Mouse (Mus musculus): ENCODE measurements around the gene Tmem30a.

Tmem30a gene

DNA sequence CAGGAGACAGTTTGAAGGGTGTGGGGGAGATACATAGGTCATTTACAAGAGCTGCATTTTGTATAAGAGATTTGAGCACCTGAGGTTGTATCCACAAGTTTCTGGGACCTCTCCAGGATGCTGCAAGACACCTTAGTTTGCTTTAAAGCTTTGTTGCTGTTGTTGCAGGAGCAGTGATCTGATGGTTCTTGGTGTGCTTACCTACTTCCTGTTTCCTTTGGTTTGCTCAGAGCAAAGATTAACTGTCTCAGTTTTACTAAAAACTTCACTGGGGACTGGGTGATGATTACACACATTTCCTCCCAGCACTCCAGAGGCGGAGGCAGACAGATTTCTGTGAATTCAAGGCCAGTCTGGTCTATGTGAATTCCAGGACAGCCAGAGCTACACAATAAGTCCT is 1.8 kb upstream of the Tmem30a start:
- DNase-seq (ENCODE audit: low spot score): no peak

DNA sequence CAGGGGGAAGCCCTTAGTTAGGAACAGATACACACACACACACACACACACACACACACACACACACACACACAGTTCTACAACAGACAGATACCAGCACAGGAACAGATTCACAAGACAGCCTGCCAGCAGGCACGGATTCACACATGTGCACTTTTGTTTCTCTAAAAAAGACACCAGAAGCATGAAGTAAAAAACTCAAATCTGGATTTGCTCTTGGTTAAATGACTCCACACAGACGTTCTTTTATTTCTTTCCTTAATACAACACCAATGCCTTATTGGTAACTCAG is 7.6 kb downstream of the Tmem30a start:
- DNase-seq (ENCODE audit: low spot score): no peak

DNA sequence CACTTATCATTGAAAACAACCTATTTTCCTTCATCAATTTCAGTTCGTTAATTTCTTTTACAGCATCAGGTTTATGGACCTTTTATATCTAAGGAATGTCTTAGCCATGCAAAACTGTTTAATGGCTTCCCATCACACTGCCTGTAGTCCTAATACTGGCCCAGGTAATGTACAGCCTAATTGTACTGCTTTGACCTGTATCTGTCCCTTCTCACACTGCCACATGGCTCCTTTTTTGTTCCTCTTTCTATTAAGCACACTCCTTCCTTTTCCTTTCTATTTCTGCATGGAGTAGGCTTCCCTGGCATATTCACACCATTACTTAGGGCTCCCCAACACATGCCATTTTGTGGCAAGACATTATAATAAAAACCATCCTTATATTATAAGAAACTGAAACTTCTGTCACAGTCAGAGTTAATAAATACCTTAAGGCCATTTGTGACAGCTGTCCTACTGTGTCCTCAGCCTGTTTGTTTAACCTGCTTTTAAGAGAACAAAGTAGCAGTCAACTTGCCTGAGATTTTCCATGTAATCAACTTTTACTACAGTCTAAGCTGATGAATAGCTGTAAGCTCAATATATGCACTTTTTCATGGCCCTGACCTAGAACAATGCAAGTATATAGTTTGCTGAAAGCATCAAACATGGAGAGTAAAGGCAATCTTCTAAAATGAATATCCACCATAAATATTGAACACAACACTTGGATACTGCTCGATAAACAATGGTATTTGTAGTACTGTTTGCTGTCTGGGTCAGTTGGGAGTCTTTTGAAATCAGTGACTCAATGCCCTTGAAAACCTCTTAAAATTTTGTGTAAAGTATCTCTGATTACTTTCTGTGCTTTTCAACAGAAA is 8.1 kb downstream of the Tmem30a start:
- no peak for DNase-seq (ENCODE audit: low spot score)

DNA sequence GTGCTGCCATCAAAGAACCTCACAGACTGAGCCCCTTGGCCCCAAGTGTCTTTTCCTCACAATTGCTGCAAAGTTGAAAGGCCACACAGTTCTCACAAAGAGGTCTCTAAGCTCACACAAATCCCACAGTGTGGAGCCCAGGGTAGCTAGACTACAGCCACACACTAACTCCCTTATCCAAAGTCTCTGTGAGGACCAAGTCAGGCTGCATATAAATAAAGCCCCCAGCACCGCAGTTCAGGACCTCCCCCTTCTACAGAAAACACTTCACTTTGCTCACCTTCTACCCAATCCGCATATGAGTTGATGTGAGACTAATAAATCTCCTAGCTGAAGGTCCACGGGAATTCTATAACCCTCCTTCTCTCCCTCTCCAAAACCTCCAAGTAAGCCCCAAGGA is 8.9 kb downstream of the Tmem30a start:
- DNase-seq (ENCODE audit: low spot score): no peak

DNA sequence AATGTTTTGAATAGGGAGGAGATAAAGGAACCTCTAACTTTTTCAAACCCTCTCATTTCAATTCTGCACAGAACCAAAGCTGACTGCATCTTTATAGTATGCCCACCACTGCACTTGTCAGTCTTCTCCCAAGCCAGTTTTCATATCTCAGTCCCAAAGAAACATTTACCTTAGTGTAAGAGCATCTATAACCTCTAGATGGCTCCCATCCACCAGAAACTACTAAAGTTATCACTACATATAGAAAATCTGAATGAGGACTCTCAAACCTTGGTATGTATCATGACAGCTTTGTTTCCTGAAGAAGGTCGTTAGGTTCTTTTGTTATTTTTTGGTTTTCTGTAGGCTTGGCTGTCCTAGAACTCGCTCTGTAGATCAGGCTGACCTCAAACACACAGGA is 14.0 kb downstream of the Tmem30a start:
- peak; percentile 57 for DNase-seq (ENCODE audit: low spot score)

DNA sequence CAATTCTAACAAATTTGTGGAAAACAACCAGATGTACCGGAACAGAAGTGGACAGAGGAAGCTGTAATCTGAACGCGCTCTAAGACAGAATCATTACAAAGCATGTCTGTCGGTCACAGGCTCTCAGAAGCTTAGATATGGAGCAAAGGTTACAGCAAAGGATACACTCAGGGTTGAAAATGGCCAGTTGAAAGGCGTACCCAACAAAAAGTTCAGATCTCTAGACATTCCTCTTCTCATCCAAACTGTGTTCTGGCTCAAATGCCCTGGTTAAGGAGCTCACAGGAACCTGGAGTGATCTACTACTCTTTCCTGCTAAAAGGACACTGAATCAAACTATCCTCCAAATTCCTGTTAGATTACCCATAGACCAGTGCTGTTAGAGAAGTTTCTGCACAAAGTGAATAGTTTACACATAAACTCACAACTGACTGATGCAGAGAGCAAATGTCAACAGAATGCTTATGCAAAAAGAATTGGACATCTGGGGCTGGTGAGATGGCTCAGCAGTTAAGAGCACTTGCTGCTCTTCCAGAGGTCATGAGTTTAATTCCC is 26.2 kb downstream of the Tmem30a start:
- no peak for DNase-seq (ENCODE audit: low spot score)

DNA sequence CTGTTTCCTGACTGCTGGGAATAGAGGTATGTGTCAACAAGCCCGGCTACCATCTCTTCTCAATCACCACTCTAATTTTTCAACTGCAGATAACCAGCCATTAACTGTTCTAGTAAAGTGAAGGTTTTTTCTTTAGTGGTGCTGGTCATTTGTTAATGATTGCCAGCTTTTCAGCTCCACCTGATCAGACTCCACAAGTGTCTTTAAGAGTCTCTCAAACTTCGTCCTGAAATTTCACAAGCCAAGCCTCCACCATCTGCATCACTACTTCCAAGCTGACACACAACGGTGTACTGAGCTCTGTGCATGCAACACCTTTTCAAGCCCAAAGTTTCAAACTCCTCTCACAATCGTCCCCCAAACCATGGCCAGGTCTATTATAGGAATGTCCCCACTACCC is 28.0 kb downstream of the Tmem30a start:
- DNase-seq (ENCODE audit: low spot score): no peak

DNA sequence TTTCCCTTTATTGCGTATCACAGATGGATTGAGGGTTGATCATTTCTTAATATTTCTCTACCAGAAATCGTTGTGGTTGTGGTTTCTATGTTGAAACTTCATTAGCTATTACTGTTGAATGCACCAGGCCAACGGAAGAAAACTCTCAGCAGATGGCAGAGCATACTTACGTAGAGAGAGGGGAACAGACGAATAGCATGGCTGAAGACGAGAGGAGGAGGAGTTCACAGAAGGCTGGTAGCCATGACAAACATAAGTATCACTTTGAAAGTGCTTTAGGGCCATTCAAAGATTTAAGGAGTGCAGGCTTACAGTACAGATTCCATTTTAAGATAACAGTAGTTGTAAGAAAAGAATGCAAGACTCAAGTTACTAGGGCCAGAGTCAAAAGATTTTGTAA is 30.8 kb downstream of the Tmem30a start:
- no peak for DNase-seq (ENCODE audit: low spot score)

DNA sequence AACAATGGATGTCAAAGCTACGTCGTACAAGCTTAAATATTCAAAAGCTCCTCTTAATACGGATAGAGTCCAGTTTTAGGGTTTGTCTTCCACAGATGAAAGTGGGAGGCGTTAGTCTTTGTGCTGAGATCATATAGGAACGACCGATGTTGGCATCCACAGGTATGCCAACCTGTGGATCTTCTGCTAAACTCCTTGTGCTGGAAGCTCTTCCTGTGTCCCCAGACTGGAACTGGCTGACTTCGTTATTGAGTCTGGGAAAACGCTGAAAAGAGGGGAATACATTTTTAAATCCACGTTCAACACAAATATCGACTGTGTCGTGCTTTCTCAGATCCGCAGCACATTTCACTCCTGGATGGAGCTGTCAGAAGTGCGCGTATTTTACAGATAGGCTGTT is 33.2 kb downstream of the Tmem30a start:
- no peak for DNase-seq (ENCODE audit: low spot score)

DNA sequence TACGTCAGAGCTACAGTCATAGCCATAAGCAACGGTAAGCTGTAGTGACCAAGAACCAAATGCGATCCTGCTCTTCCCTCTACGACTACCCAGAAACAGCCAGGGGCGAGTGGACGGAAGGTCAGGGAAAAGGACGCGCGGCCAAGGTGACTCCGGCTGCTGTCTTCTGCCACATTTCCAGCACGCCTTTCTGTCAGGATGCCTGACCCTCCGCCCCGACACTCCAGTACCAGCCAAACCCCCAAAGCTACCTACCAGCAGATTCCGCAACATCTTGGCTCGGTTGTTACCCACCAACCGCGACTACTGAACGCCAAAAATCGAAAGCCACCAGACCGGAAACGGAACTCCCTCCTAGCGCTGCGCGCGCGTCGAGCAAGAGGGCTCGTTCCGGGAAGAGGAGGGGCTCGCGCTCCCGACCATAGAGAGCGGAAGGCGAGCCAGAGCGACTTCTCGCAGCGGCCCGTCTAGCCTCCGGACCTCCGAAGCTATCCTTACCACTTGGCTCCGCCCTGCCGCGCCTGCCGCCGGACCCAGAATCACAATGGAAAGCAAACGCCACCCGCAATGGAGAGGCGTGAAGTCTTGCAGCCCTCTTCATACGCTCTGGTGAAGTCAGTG is 33.8 kb downstream of the Tmem30a start, which contains the start of gene Cox7a2:
Gene Cox7a2, minus strand, starts transcription at position 494 of the 621 bp plus-strand sequence.
- DNase-seq (ENCODE audit: low spot score): peak; percentile 99

DNA sequence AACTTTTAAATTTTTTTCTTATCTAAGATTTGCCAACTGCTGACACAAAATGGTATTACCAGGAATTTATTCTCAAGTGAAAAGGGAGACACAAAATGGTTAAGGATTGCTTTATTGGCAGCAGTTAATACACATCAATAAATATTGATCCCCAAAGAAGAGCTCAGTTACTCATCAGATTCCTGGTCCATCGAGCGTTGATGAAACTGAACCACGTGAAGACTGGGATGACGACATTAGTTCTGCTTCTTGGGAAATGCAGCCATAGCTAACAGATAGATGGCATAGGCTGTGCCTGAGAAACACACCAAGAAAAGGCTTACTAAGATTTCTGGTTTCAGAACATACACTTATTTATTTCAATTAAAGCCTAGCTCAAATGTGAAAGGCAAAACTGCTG is 38.0 kb downstream of the Tmem30a start:
- no peak for DNase-seq (ENCODE audit: low spot score)

DNA sequence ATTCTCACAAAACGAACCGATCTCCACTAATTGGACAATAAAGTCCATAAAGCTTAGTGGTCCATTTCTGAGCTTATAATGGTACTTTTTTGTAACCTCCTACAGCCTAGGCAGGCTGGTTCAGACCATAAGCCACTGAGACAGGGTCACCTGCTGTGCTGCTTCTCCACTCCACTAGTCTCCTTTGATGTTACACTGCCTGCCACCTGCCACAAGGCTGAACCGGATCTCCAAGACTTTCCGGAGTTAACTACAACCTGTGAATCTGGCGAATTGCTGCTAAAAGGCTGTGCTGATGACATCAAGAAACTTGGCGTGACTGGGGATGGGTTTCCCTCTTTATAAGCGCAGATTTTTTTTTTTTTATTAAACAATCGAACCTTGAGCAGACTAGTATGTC is 41.5 kb downstream of the Tmem30a start:
- DNase-seq (ENCODE audit: low spot score): no peak

DNA sequence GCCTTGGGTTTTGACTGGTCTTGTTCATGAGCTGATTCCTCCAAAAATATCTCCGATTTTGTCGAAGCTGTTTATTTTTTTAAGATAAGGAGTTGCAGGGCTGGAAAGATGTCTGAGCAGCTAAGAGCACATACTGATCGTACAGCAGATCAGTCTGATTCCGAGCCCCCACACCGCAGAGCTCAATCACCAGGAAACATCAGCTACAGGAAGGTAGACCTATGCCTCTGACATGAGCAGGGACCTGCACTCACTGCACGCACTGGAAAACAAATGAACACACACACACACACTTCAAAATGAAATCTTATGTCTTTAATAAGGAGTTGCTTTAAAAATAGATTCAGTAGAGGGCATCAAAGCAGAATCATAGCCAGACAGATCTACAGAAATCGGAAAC is 42.6 kb downstream of the Tmem30a start:
- DNase-seq (ENCODE audit: low spot score): no peak

DNA sequence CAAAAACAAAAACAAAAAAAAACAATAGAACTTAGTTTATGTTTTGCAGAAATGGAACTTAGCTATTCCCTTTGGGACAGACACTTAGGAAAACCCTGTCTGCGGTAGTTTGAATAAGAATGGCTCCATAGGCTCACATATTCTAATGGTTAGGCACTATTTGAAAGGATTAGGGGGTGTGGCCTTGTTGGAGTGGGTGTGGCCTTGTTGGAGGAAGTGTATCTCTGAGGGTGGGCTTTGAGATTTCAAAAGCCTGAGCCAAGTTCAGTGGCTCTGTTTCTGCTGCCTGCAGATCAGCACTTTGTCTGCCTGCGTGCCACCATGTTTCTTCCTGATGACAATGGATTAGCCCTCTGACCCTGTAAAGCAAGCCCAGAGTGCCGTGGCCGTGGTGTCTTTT is 48.3 kb downstream of the Tmem30a start:
- no peak for DNase-seq (ENCODE audit: low spot score)

DNA sequence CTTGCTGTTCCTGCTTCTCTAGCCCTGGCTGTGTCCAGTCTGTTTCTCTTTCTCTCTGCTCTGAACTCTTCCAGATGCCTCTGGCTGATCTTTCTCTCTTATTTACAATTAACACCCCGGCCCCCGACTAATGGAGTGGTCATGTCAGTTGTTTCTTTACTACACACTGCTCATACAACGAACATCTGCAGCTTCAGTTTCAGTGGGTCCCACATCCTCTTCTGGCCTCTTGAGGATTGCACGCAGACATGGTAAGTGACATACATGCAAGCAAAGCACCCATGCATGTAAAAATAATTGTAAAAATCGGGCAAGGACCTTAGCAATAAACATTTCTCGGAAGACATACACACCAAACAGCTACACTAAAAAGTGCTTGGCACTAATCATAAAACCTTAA is 57.7 kb downstream of the Tmem30a start:
- no peak for DNase-seq (ENCODE audit: low spot score)

DNA sequence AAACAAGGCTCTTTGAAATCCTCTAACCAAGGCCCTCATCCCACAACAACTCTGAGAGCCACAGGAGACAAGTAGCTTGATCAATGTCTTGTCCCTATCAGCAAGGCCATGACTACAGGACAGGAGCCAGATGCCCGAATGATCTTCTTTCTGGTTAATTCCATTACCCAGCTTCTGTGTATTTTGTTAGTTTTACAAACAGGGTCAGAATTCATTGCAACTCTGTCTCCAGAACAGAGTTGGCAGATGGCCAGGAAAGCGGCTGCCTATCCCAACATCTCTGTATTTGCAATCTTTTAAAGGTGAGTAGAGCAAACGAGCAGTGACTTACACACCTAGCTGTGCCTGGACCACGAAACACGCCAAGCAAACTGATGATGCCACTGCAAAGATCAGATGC is 63.0 kb downstream of the Tmem30a start:
- DNase-seq (ENCODE audit: low spot score): no peak

DNA sequence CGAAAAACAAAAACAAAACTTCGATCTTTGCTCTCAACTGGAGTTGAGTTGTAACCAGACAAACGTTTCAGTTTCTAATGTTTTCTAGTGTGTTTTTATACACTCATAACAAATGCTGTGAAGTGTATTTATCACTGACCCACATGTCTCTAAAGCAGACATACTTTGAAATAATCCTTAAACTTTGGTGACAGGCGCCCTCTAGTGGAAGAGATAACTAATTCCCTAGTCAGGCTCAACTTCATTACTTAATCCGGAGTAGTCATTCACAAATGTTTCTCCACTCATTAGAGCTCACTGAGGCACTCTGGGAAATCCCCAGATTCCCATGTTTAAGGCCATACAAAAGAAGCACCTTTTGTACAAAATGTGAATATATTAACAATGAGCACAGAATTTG is 70.2 kb downstream of the Tmem30a start:
- peak; percentile 82 for DNase-seq (ENCODE audit: low spot score)

DNA sequence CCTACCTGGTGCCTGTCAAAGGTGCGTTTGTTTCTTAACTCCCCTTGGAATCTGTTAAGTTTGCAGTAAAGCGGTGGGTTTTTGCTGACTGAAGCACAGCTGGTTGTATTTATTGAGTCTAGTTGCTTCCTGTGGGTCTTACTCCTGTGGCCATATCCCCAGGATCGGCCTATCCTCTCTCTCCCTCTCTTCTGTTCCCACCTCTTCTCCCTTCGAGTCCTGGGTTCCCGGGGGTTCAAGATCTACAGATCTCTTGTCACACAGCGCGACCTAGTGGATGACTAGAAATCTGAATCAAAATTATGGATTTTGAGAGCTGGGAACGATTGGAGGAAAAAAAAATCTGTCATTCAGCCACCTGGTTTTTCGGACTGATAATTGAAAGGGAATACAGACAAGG is 72.3 kb downstream of the Tmem30a start:
- DNase-seq (ENCODE audit: low spot score): peak; percentile 86

DNA sequence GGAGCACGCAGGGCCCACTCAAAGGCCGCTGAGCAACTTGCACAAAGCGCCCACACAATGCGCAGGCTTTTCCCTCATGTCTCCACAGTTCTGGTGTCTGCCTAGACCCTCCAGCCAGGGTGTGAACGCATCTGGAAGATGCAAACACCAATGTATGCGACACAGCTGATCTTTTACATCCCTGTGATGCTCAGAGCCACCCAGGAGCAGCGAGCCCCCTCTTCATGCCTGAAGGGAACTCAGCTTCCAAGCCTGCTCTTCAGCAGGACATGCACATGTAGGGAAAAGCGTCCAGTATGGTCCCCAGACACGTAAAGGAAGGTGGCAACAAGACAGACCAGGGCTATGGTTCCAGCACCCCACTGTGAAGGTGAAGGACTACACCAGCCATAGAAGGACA is 73.2 kb downstream of the Tmem30a start:
- DNase-seq (ENCODE audit: low spot score): peak; percentile 17

DNA sequence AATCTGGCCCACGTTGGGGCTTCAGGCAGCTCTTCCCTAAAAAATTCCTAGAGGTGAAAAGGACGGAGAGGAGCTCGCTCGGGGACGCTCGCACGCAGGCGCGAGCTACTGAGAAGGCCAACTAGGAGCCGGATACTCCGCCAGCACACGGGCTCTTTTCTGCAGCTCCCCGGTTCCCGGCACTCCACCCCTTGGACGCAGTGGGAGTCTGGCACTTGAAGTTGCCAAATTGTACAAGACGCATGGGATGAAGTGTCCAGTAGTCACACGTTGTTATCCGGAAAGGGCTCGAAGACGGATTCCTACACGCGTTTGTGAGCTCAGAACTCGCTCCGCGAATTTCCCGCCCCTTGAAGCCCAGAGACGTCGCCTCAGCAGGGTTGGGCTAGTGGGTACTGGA is 73.9 kb downstream of the Tmem30a start:
- DNase-seq (ENCODE audit: low spot score): peak; percentile 67

Measured in retina, embryonic 14.5 days (tissue).